Mouse (Mus musculus): ENCODE data around the gene Klhl40.

GRCm38 (mm10) chr9:121830956-121831293, 53.5 kb downstream of the Klhl40 start:
- peak; percentile 54; the same call in 1 of the 2 replicates for TF ChIP-seq CTCF (IDR thresholded peaks at IDR 0.05; ENCODE audit: insufficient read depth, low read depth, low read length)
- TF ChIP-seq POLR2A (IDR thresholded peaks at IDR 0.05; ENCODE audit: insufficient read depth, low read depth, low read length) = no peak
